Mouse (Mus musculus) intestine, postnatal 0 days (tissue): ENCODE data around the gene Panx2. TPM values are rescaled to one million over a fixed set of nuclear protein-coding genes. Genes with fewer than 3 reads are reported as not detected.

Source experiments
- ATAC-seq: fragments of 200-750 bp; cut with Nextera tagmentation; 2 replicates; pipeline ENCODE4 v1.8.0; 2017; ENCODE audit warnings: mild to moderate bottlenecking, moderate TSS enrichment, moderate library complexity
- H3K27ac ChIP-seq: fragments of 300-500 bp; sonication (generic); 2 replicates; pipeline ENCODE4 v1.5.1; 2014; ENCODE audit warnings: mild to moderate bottlenecking, low read depth, low read length, moderate library complexity
- H3K27me3 ChIP-seq: fragments of 300-500 bp; sonication (generic); replicated peaks from 2 replicates; pipeline ENCODE4 v1.6.1; 2014; ENCODE audit warnings: low read length, mixed read lengths; ENCODE audit not compliant: control insufficient read depth, insufficient read depth
- H3K36me3 ChIP-seq: fragments of 300-500 bp; sonication (generic); 2 replicates; pipeline ENCODE4 v1.6.1; 2014; ENCODE audit warnings: mild to moderate bottlenecking, moderate library complexity; ENCODE audit not compliant: control insufficient read depth, insufficient read depth
- H3K4me1 ChIP-seq: fragments of 300-500 bp; sonication (generic); replicated peaks from 2 replicates; pipeline ENCODE4 v1.6.1; 2014; ENCODE audit warnings: antibody characterized with exemption, low read length, mixed read lengths; ENCODE audit not compliant: control insufficient read depth, insufficient read depth
- H3K4me2 ChIP-seq: fragments of 300-500 bp; sonication (generic); replicated peaks from 2 replicates; pipeline ENCODE4 v1.6.1; 2014; ENCODE audit warnings: low read depth, mild to moderate bottlenecking, moderate library complexity
- H3K4me3 ChIP-seq: fragments of 300-500 bp; sonication (generic); 2 replicates; pipeline ENCODE4 v1.5.1; 2014; ENCODE audit warnings: low read depth, low read length
- H3K9ac ChIP-seq: fragments of 300-500 bp; sonication (generic); 2 replicates; pipeline ENCODE4 v1.6.1; 2014; ENCODE audit warnings: mild to moderate bottlenecking, low read depth, low read length
- H3K9me3 ChIP-seq: fragments of 300-500 bp; sonication (generic); 2 replicates; pipeline ENCODE4 v1.6.1; 2016; ENCODE audit warnings: mixed run types; ENCODE audit not compliant: control insufficient read depth
- CTCF ChIP-seq: sonication (generic); IDR thresholded peaks from 2 replicates; pipeline ENCODE4 v1.5.1; 2016; ENCODE audit warnings: low read depth, mild to moderate bottlenecking, control low read depth, antibody characterized with exemption, moderate library complexity
- WGBS: fragments of 180-500 bp; shearing (Covaris S2); extraction: QIAGEN DNeasy Blood & Tissue Kit; methylation state at CpG from one replicate; pipeline ENCODE4 v1.1.7; 2014; 5-methylcytosine and 5-hydroxymethylcytosine counted together
- polyA plus RNA-seq: library from polyadenylated mRNA; unstranded; fragments of >200 nt; fragmentation: Nextera tagmentation; extraction: Ambion mirVana; gene quantifications from 2 replicates; pipeline ENCODE4 v1.2.1, GENCODE M21; 2015

Gene Panx2
- polyA plus RNA-seq, 1 experiment from 2014 or later: 0.26 TPM

- no peak for TF ChIP-seq CTCF
- Histone ChIP-seq H3K9ac (no peak overlapping the region), H3K36me3 (peaks cover 65% of the 10 kb centered on the region), H3K4me1 (no peaks in the 10 kb centered on the region), H3K9me3 (no peaks in the 10 kb centered on the region), H3K27ac (peak overlapping the region; percentile 62; the same call in 1 of the 2 replicates), H3K4me3 (no peak overlapping the region), H3K27me3 (no peaks in the 10 kb centered on the region), H3K4me2 (no peak overlapping the region)
- ATAC-seq: no peak
- 92% methylated on average over 1 of the region's 1 CpGs for WGBS
Observed at GRCm38 (mm10) chr15:89083906-89084305, 24.4 kb downstream of the Panx2 start.

- TF ChIP-seq CTCF: no peak
- no peak for ATAC-seq
- no peaks in the 10 kb centered on the region for H3K9me3 ChIP-seq
- H3K27ac ChIP-seq: no peak overlapping the region
- no peak overlapping the region for H3K9ac ChIP-seq
- WGBS: 87% methylated on average over 2 of the region's 2 CpGs
- 0 out of 2 replicates have a peak, but pooled peaks cover 2% of the 10 kb centered on the region for H3K4me1 ChIP-seq
- H3K4me3 ChIP-seq: no peak overlapping the region
- H3K4me2 ChIP-seq: no peak overlapping the region
- peaks cover 63% of the 10 kb centered on the region for H3K36me3 ChIP-seq
- no peaks in the 10 kb centered on the region for H3K27me3 ChIP-seq
Observed at GRCm38 (mm10) chr15:89084826-89085225, 25.3 kb downstream of the Panx2 start.

- H3K27me3 ChIP-seq: no peaks in the 10 kb centered on the region
- peak; percentile 85 for ATAC-seq
- peak within 1 kb of the TSS; percentile 87 for H3K4me2 ChIP-seq
- H3K4me3 ChIP-seq: peak within 1 kb of the TSS; percentile 88
- no peak for TF ChIP-seq CTCF
- H3K9me3 ChIP-seq: no peaks in the 10 kb centered on the region
- 0 out of 2 replicates have a peak, but pooled peaks cover 7% of the 10 kb centered on the region for H3K4me1 ChIP-seq
- peaks cover 46% of the 10 kb centered on the region for H3K36me3 ChIP-seq
- H3K27ac ChIP-seq: peak within 1 kb of the TSS; percentile 95
- H3K9ac ChIP-seq: peak within 1 kb of the TSS; percentile 94
- WGBS: under 1% methylated on average over 38 of the region's 38 CpGs
Observed at GRCm38 (mm10) chr15:89088607-89089247, 29.2 kb downstream of the Panx2 start, which contains the start of gene Selenoo. Selenoo (plus strand) TSS chr15:89089084.

GRCm38 (mm10) chr15:89089248-89090051, 29.9 kb downstream of the Panx2 start:
- Histone ChIP-seq H3K9me3 (no peaks in the 10 kb centered on the region), H3K4me3 (peak overlapping the region; percentile 88), H3K4me2 (peak overlapping the region; percentile 87), H3K36me3 (peaks cover 46% of the 10 kb centered on the region), H3K4me1 (0 out of 2 replicates have a peak, but pooled peaks cover 7% of the 10 kb centered on the region), H3K9ac (peak overlapping the region; percentile 94), H3K27ac (peak overlapping the region; percentile 95), H3K27me3 (no peaks in the 10 kb centered on the region)
- 0 out of 2 replicates have a peak, but pooled peaks have one; percentile 8 for TF ChIP-seq CTCF
- ATAC-seq: peak; percentile 50
- under 1% methylated on average over 68 of the region's 68 CpGs for WGBS

- H3K27ac ChIP-seq: no peak overlapping the region; the same call in 1 of the 2 replicates
- TF ChIP-seq CTCF: no peak
- no peaks in the 10 kb centered on the region for H3K9me3 ChIP-seq
- peaks cover 47% of the 10 kb centered on the region for H3K36me3 ChIP-seq
- H3K27me3 ChIP-seq: no peaks in the 10 kb centered on the region
- WGBS: 87% methylated on average over 4 of the region's 4 CpGs
- no peak for ATAC-seq
- H3K9ac ChIP-seq: no peak overlapping the region
- H3K4me2 ChIP-seq: no peak overlapping the region
- no peak overlapping the region for H3K4me3 ChIP-seq
- H3K4me1 ChIP-seq: 0 out of 2 replicates have a peak, but pooled peaks cover 7% of the 10 kb centered on the region
Observed at GRCm38 (mm10) chr15:89090662-89091061, 31.1 kb downstream of the Panx2 start.

- no peak for ATAC-seq
- H3K4me1 ChIP-seq: 0 out of 2 replicates have a peak, but pooled peaks cover 7% of the 10 kb centered on the region
- TF ChIP-seq CTCF: no peak
- no peak overlapping the region for H3K4me2 ChIP-seq
- H3K4me3 ChIP-seq: no peak overlapping the region
- H3K27me3 ChIP-seq: no peaks in the 10 kb centered on the region
- WGBS: 86% methylated on average over 5 of the region's 5 CpGs
- peaks cover 48% of the 10 kb centered on the region for H3K36me3 ChIP-seq
- no peaks in the 10 kb centered on the region for H3K9me3 ChIP-seq
- H3K27ac ChIP-seq: no peak overlapping the region
- no peak overlapping the region for H3K9ac ChIP-seq
Observed at GRCm38 (mm10) chr15:89092181-89092580, 32.6 kb downstream of the Panx2 start.
